Mouse (Mus musculus) left cerebral cortex, adult 6 months (tissue): ENCODE data around the gene Exoc6b. TPM values are rescaled to one million over a fixed set of nuclear protein-coding genes. Genes with fewer than 3 reads are reported as not detected.

ENCODE experiments used
- long read RNA-seq, 2 experiments: library from polyadenylated mRNA; unstranded; transcript quantifications; one replicate each; pipeline ENCODE4 v2.0.0; 2019 to 2020
- polyA plus RNA-seq: library from polyadenylated mRNA; unstranded; fragments of <200 nt; fragmentation: Nextera tagmentation; gene quantifications from 2 replicates; pipeline ENCODE4 v1.2.3, GENCODE M21; 2021

Gene Exoc6b
- polyA plus RNA-seq, result 29.2 and 30.9 TPM in 2 replicates
- long read RNA-seq, experiment 1, full-length matches to known transcripts, result 20 of 67 reads
- long read RNA-seq, experiment 1, partial matches to known transcripts, result 33 of 67 reads
- long read RNA-seq, experiment 1, other reads (novel, unspliced or antisense), result 14 of 67 reads
- long read RNA-seq, experiment 2, full-length matches to known transcripts, result 2 of 16 reads
- long read RNA-seq, experiment 2, partial matches to known transcripts, result 3 of 16 reads
- long read RNA-seq, experiment 2, other reads (novel, unspliced or antisense), result 11 of 16 reads

DNA sequence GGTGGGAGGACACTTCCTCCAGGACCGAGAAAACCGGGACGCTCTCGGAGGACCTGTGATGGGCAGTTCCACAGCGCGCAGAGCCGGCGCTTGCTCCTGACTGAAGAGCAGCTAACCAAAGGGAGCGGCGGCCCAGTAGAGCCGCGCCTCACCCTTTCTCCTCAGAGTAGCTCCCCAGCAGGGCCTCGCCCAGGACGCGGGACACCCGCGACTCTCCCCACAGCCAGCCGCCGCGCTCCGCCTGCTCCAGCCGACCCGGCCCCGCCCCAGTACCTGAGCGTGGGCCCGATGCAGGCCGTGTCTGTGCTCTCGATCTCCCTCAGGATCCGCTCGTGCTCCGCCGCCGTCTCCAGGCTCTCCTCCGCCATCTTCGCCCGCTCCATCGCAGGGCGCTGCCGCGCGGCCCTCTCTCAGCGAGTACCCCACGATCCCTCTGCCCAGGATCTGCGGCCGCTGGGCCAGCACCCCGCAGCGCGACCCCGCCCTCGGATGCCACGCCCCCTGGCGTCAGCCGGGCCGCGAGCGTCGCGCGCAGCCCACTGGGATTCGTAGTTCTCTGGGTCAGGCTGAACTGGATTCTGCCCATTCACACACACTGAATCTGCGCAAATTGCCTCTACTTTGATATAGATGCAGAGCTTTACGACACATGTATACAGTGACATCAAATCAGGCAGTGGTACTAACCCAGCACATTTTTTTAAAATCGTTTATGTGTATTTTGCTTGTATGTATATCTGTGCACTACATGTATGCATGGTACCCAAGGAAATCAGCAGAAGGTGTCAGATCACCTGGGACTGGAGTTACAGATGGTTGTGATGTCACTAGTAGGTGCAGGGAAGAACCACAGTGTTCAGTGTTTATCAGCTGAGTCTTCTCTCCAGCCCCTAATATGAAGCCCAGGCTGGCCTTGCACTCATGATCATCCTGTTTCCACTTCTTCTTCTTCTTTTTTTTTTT is at the start of gene Exoc6b:
TSS of gene Exoc6b (minus strand) at position 491 of the 963 bp plus-strand sequence.

DNA sequence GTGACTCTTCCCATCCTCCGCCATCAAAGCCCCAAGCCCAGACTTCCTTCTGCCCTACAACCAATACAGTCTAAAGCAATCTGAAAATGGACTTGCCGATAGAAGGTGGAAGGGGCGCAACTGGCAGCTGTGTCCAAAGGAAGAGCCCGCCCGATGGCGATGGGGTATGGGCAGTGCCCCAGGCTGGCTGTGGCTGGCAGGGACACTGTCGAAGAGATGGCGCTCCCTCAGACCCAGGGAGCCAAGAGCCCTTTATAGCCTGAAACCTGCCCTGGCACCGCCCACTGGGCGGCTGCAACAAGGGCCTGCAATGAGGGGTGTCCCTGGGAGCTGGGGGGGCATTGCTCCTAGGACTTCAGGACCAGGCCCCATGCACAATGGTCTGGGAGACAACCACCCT is 475.6 kb downstream of the Exoc6b start, which contains the start of gene Cyp26b1:
TSS of gene Cyp26b1 (minus strand) at position 216 of the 400 bp plus-strand sequence.

Other genes starting within 250 kb of the Exoc6b start
- 55.7 and 104 TPM in 2 replicates for gene Spr, start 68.3 kb upstream of the Exoc6b start, polyA plus RNA-seq
- 21.4 and 37.7 TPM in 2 replicates for gene Emx1, start 117.9 kb upstream of the Exoc6b start, polyA plus RNA-seq